Comparison of ENCODE assay signal across 8 mouse cellular contexts in genomic region chr11:75092159-75092558, GRCm38 (mm10).
DNase-seq lines count a peak whose midpoint lies in the region; ATAC-seq and TF ChIP-seq lines count a peak whose summit lies in the region.
"Had no signal": no experiment of that assay in that cellular context is flagged by ENCODE, and none has a peak within 500 bp of the region (broad histone marks: within the 10 kb centered on the region; RNA-seq: fewer than 3 reads in every experiment).

No protein-coding gene starts in this region.

- H3K27ac ChIP-seq in neural tube, embryonic 13.5 days (replicated peaks) = peak overlapping the region; percentile 61
- peak overlapping the region; percentile 69; the same call in 1 of the 2 replicates for H3K27ac ChIP-seq in stomach, embryonic 14.5 days (ENCODE audit: low read length)
- H3K27ac ChIP-seq: forebrain, embryonic 15.5 days had no signal

- H3K4me1 ChIP-seq in neural tube, embryonic 13.5 days (replicated peaks) = peaks cover 14% of the 10 kb centered on the region
- peaks cover 11% of the 10 kb centered on the region for H3K4me1 ChIP-seq in stomach, embryonic 14.5 days (ENCODE audit: control insufficient read depth, insufficient read depth, low read length)
- H3K4me1 ChIP-seq: forebrain, embryonic 15.5 days had no signal

- no peak for DNase-seq in neural tube, embryonic 10.5 days (ENCODE audit: extremely low spot score, low spot score)
- peak; percentile 26 for DNase-seq in brain, embryonic 14.5 days (ENCODE audit: low read depth)
- peak; percentile 9 to 14 for DNase-seq in kidney, adult 8-10 months
- no peak for DNase-seq in spleen, postnatal 10 days (ENCODE audit: low spot score in 2 of 2)
- no peak for DNase-seq in spleen, adult 18-20 months

- no peaks in the 10 kb centered on the region for H3K27me3 ChIP-seq in neural tube, embryonic 13.5 days
- no peaks in the 10 kb centered on the region for H3K27me3 ChIP-seq in stomach, embryonic 14.5 days (ENCODE audit: control insufficient read depth, insufficient read depth, low read length)
- H3K27me3 ChIP-seq: forebrain, embryonic 15.5 days had no signal

- 77% methylated on average over 3 of the region's 3 CpGs for WGBS in neural tube, embryonic 13.5 days
- 33% methylated on average over 3 of the region's 3 CpGs for WGBS in stomach, embryonic 14.5 days

- H3K36me3 ChIP-seq in neural tube, embryonic 13.5 days = no peaks in the 10 kb centered on the region
- no peaks in the 10 kb centered on the region; the same call in 1 of the 2 replicates for H3K36me3 ChIP-seq in stomach, embryonic 14.5 days (ENCODE audit: control insufficient read depth, insufficient read depth, low read length)
- H3K36me3 ChIP-seq: forebrain, embryonic 15.5 days had no signal

- H3K9me3 ChIP-seq in neural tube, embryonic 13.5 days = no peaks in the 10 kb centered on the region
- no peaks in the 10 kb centered on the region for H3K9me3 ChIP-seq in stomach, embryonic 14.5 days (ENCODE audit: control insufficient read depth, low read depth, low read length)
- H3K9me3 ChIP-seq: forebrain, embryonic 15.5 days had no signal

- no peak for TF ChIP-seq CTCF in brain, embryonic 14.5 days (IDR thresholded peaks at IDR 0.05; ENCODE audit: borderline replicate concordance, extremely low read depth, insufficient read depth, insufficient read length)

- no peak overlapping the region for H3K4me3 ChIP-seq in neural tube, embryonic 13.5 days
- H3K4me3 ChIP-seq in stomach, embryonic 14.5 days (ENCODE audit: low read depth, low read length) = no peak overlapping the region
- H3K4me3 ChIP-seq: forebrain, embryonic 15.5 days had no signal

- no peak overlapping the region for H3K4me2 ChIP-seq in neural tube, embryonic 13.5 days
- H3K4me2 ChIP-seq in stomach, embryonic 14.5 days (replicated peaks; ENCODE audit: low read depth, low read length) = no peak overlapping the region
- H3K4me2 ChIP-seq: forebrain, embryonic 15.5 days had no signal

- TF ChIP-seq POLR2A in brain, embryonic 14.5 days (IDR thresholded peaks at IDR 0.05; ENCODE audit: borderline replicate concordance, extremely low read depth, insufficient read depth, insufficient read length, poor library complexity, severe bottlenecking) = no peak

- no peak overlapping the region for H3K9ac ChIP-seq in neural tube, embryonic 13.5 days
- no peak overlapping the region for H3K9ac ChIP-seq in stomach, embryonic 14.5 days (replicated peaks; ENCODE audit: low read depth, low read length)
- H3K9ac ChIP-seq: forebrain, embryonic 15.5 days had no signal

- no peak for ATAC-seq in neural tube, embryonic 13.5 days (ENCODE audit: low read depth)
- no peak for ATAC-seq in stomach, embryonic 14.5 days (ENCODE audit: insufficient number of reproducible peaks, insufficient read depth, low FRiP score, low read depth)
- ATAC-seq: forebrain, embryonic 15.5 days had no signal

Comparison
In these comparisons a context has a peak if more than half of its experiments do, and no peak if none do; other contexts are left out.
1. DNase-seq: peak in brain, embryonic 14.5 days (single experiment) and kidney, adult 8-10 months (2 of 2); none in neural tube, embryonic 10.5 days (single experiment), spleen, postnatal 10 days (0 of 2) and spleen, adult 18-20 months (0 of 2).